Mouse (Mus musculus) midbrain, postnatal 0 days (tissue): ENCODE measurements around the gene Cct7. TPM values are rescaled to one million over a fixed set of nuclear protein-coding genes. Genes with fewer than 3 reads are reported as not detected.

Source experiments
- ATAC-seq: fragments of 200-750 bp; cut with Nextera tagmentation; 2 replicates; pipeline ENCODE4 v1.8.0; 2017; ENCODE audit warnings: moderate number of reproducible peaks, mild to moderate bottlenecking, moderate TSS enrichment, moderate library complexity; ENCODE audit not compliant: low FRiP score
- DNase-seq: peaks from one replicate; pipeline ENCODE4 v3.0.0-alpha.2; 2015; ENCODE audit warnings: low spot score
- H3K27ac ChIP-seq: fragments of 300-500 bp; sonication (generic); 2 replicates; pipeline ENCODE4 v1.5.1; 2014; ENCODE audit warnings: low read depth, mild to moderate bottlenecking, low read length, mixed read lengths
- H3K27me3 ChIP-seq: fragments of 300-500 bp; sonication (generic); 2 replicates; pipeline ENCODE4 v1.6.1; 2014; ENCODE audit warnings: low read length, control low read depth, mixed read lengths; ENCODE audit not compliant: insufficient read depth
- H3K36me3 ChIP-seq: fragments of 300-500 bp; sonication (generic); 2 replicates; pipeline ENCODE4 v1.6.1; 2014; ENCODE audit warnings: low read length, control low read depth, mixed read lengths; ENCODE audit not compliant: insufficient read depth
- H3K4me1 ChIP-seq: fragments of 300-500 bp; sonication (generic); 2 replicates; pipeline ENCODE4 v1.6.1; 2014; ENCODE audit warnings: mild to moderate bottlenecking, control low read depth, antibody characterized with exemption, low read length, mixed read lengths; ENCODE audit not compliant: insufficient read depth
- H3K4me2 ChIP-seq: fragments of 300-500 bp; sonication (generic); 2 replicates; pipeline ENCODE4 v1.6.1; 2014; ENCODE audit warnings: low read depth, mild to moderate bottlenecking, low read length, mixed read lengths; ENCODE audit not compliant: poor library complexity, severe bottlenecking
- H3K4me3 ChIP-seq: fragments of 300-500 bp; sonication (generic); 2 replicates; pipeline ENCODE4 v1.5.1; 2014; ENCODE audit warnings: low read depth, mild to moderate bottlenecking, low read length, moderate library complexity
- H3K9ac ChIP-seq: fragments of 300-500 bp; sonication (generic); replicated peaks from 2 replicates; pipeline ENCODE4 v1.6.1; 2014; ENCODE audit warnings: mild to moderate bottlenecking, low read length, moderate library complexity, mixed read lengths; ENCODE audit not compliant: poor library complexity, severe bottlenecking
- H3K9me3 ChIP-seq: fragments of 300-500 bp; sonication (generic); 2 replicates; pipeline ENCODE4 v1.6.1; 2016; ENCODE audit warnings: low read length, control low read depth
- CTCF ChIP-seq: IDR thresholded peaks from 2 replicates; pipeline ENCODE4 v1.5.1; 2016; ENCODE audit warnings: antibody characterized with exemption, mild to moderate bottlenecking
- WGBS: fragments of 180-500 bp; shearing (Covaris S2); extraction: QIAGEN DNeasy Blood & Tissue Kit; methylation state at CpG from one replicate; pipeline ENCODE4 v1.1.7; 2014; 5-methylcytosine and 5-hydroxymethylcytosine counted together
- polyA plus RNA-seq: library from polyadenylated mRNA; unstranded; fragments of >200 nt; fragmentation: Nextera tagmentation; extraction: Ambion mirVana; gene quantifications from 2 replicates; pipeline ENCODE4 v1.2.1, GENCODE M21; 2015
- total RNA-seq: library from RNA; depleted of rRNA; stranded (reverse); fragments of >200 nt; gene quantifications from 2 replicates; pipeline ENCODE4 v1.2.3, GENCODE M21; 2014

Gene Cct7
- total and polyA plus RNA-seq, 2 experiments from 2014 or later, result 176 to 502 TPM

- Histone ChIP-seq H3K4me1 (no peaks in the 10 kb centered on the region), H3K9ac (no peak overlapping the region), H3K27ac (no peak overlapping the region), H3K4me2 (no peak overlapping the region), H3K36me3 (peaks cover 54% of the 10 kb centered on the region), H3K4me3 (no peak overlapping the region), H3K27me3 (no peaks in the 10 kb centered on the region), H3K9me3 (no peaks in the 10 kb centered on the region)
- WGBS, result 61% methylated on average over 8 of the region's 8 CpGs
- ATAC-seq (no peak), DNase-seq (no peak)
- TF ChIP-seq CTCF, result no peak
Measured at GRCm38 (mm10) chr6:85471962-85472361, 20.6 kb downstream of the Cct7 start.

GRCm38 (mm10) chr6:85472542-85472941, 21.2 kb downstream of the Cct7 start:
- Histone ChIP-seq H3K4me1 (no peaks in the 10 kb centered on the region), H3K9ac (no peak overlapping the region), H3K4me3 (no peak overlapping the region), H3K9me3 (no peaks in the 10 kb centered on the region), H3K4me2 (no peak overlapping the region), H3K27ac (no peak overlapping the region), H3K36me3 (peaks cover 48% of the 10 kb centered on the region), H3K27me3 (no peaks in the 10 kb centered on the region)
- TF ChIP-seq CTCF, result peak; percentile 2; the same call in 1 of the 2 replicates
- ATAC-seq, result no peak
- no peak for DNase-seq
- WGBS, result 61% methylated on average over 5 of the region's 5 CpGs

- TF ChIP-seq CTCF, result no peak
- no peak overlapping the region for H3K27ac ChIP-seq
- DNase-seq (no peak), ATAC-seq (no peak)
- no peak overlapping the region for H3K4me2 ChIP-seq
- H3K4me3 ChIP-seq, result no peak overlapping the region
- no peaks in the 10 kb centered on the region for H3K27me3 ChIP-seq
- 91% methylated on average over 3 of the region's 3 CpGs for WGBS
- peaks cover 39% of the 10 kb centered on the region for H3K36me3 ChIP-seq
- no peak overlapping the region for H3K9ac ChIP-seq
- no peaks in the 10 kb centered on the region for H3K4me1 ChIP-seq
- H3K9me3 ChIP-seq, result no peaks in the 10 kb centered on the region
Measured at GRCm38 (mm10) chr6:85475581-85475980, 24.3 kb downstream of the Cct7 start.

- H3K4me1 ChIP-seq, result no peaks in the 10 kb centered on the region
- WGBS, result 47% methylated on average over 10 of the region's 10 CpGs
- TF ChIP-seq CTCF, result peak; percentile 68
- H3K27me3 ChIP-seq, result no peaks in the 10 kb centered on the region
- no peak overlapping the region for H3K4me2 ChIP-seq
- no peaks in the 10 kb centered on the region for H3K9me3 ChIP-seq
- DNase-seq, result no peak
- no peak overlapping the region for H3K9ac ChIP-seq
- no peak overlapping the region for H3K4me3 ChIP-seq
- no peak for ATAC-seq
- H3K27ac ChIP-seq, result no peak overlapping the region
- peaks cover 34% of the 10 kb centered on the region for H3K36me3 ChIP-seq
Measured at GRCm38 (mm10) chr6:85477366-85477917, 26.1 kb downstream of the Cct7 start.

GRCm38 (mm10) chr6:85478416-85478815, 27.1 kb downstream of the Cct7 start:
- DNase-seq (no peak), ATAC-seq (no peak)
- Histone ChIP-seq H3K9ac (no peak overlapping the region), H3K4me1 (no peaks in the 10 kb centered on the region), H3K9me3 (no peaks in the 10 kb centered on the region), H3K36me3 (peaks cover 24% of the 10 kb centered on the region), H3K27ac (no peak overlapping the region), H3K27me3 (no peaks in the 10 kb centered on the region), H3K4me3 (no peak overlapping the region), H3K4me2 (no peak overlapping the region)
- no peak for TF ChIP-seq CTCF
- WGBS, result 54% methylated on average over 14 of the region's 14 CpGs

- Histone ChIP-seq H3K36me3 (peaks cover 21% of the 10 kb centered on the region), H3K27me3 (peaks cover 7% of the 10 kb centered on the region; the same call in 1 of the 2 replicates), H3K27ac (no peak overlapping the region), H3K4me1 (0 out of 2 replicates have a peak, but pooled peaks cover 6% of the 10 kb centered on the region), H3K9ac (no peak overlapping the region), H3K4me3 (no peak overlapping the region), H3K9me3 (no peaks in the 10 kb centered on the region), H3K4me2 (no peak overlapping the region)
- WGBS, result 79% methylated on average over 5 of the region's 5 CpGs
- DNase-seq (no peak), ATAC-seq (no peak)
- no peak for TF ChIP-seq CTCF
Measured at GRCm38 (mm10) chr6:85479979-85480378, 28.7 kb downstream of the Cct7 start.
